Mouse (Mus musculus) heart, embryonic 15.5 days (tissue): Measurements from ENCODE around the gene Jun. TPM values are rescaled to one million over a fixed set of nuclear protein-coding genes. Genes with fewer than 3 reads are reported as not detected.

ENCODE experiments used
- ATAC-seq: fragments of 200-750 bp; cut with Nextera tagmentation; replicated peaks from 2 replicates; pipeline ENCODE4 v1.8.0; 2017; ENCODE audit warnings: low read depth, moderate TSS enrichment; ENCODE audit not compliant: insufficient number of reproducible peaks, insufficient read depth, low FRiP score
- H3K27ac ChIP-seq: fragments of 300-500 bp; sonication (generic); 2 replicates; pipeline ENCODE4 v1.5.1; 2015; ENCODE audit warnings: mild to moderate bottlenecking, inconsistent platforms
- H3K27me3 ChIP-seq: fragments of 300-500 bp; sonication (generic); 2 replicates; pipeline ENCODE4 v1.6.1; 2015; ENCODE audit warnings: inconsistent platforms
- H3K36me3 ChIP-seq: fragments of 300-500 bp; sonication (generic); 2 replicates; pipeline ENCODE4 v1.6.1; 2015; ENCODE audit warnings: mild to moderate bottlenecking, inconsistent platforms
- H3K4me1 ChIP-seq: fragments of 300-500 bp; sonication (generic); replicated peaks from 2 replicates; pipeline ENCODE4 v1.6.1; 2015; ENCODE audit warnings: inconsistent platforms
- H3K4me2 ChIP-seq: fragments of 300-500 bp; sonication (generic); 2 replicates; pipeline ENCODE4 v1.6.1; 2015; ENCODE audit warnings: inconsistent platforms, mild to moderate bottlenecking, moderate library complexity
- H3K4me3 ChIP-seq: fragments of 300-500 bp; sonication (generic); 2 replicates; pipeline ENCODE4 v1.5.1; 2015; ENCODE audit warnings: mild to moderate bottlenecking, inconsistent platforms
- H3K9ac ChIP-seq: fragments of 300-500 bp; sonication (generic); 2 replicates; pipeline ENCODE4 v1.6.1; 2015; ENCODE audit warnings: mild to moderate bottlenecking, inconsistent platforms
- H3K9me3 ChIP-seq: fragments of 300-500 bp; sonication (generic); replicated peaks from 2 replicates; pipeline ENCODE4 v1.6.1; 2016; ENCODE audit warnings: inconsistent platforms
- WGBS: fragments of 180-500 bp; shearing (Covaris S2); methylation state at CpG from one replicate; pipeline ENCODE4 v1.1.7; 2015; ENCODE audit warnings: mixed read lengths; 5-methylcytosine and 5-hydroxymethylcytosine counted together
- polyA plus RNA-seq: library from polyadenylated mRNA; unstranded; fragments of >200 nt; fragmentation: Nextera tagmentation; extraction: Ambion mirVana; gene quantifications from 2 replicates; pipeline ENCODE4 v1.2.1, GENCODE M21; 2015

Gene Jun
- polyA plus RNA-seq, 1 experiment from 2014 or later, result 70.7 TPM

GRCm38 (mm10) chr4:95073214-95073750 is 21.3 kb upstream of the Jun start:
- no peak overlapping the region for H3K4me2 ChIP-seq
- H3K4me3 ChIP-seq, result no peak overlapping the region
- H3K27ac ChIP-seq, result no peak overlapping the region
- H3K27me3 ChIP-seq, result no peaks in the 10 kb centered on the region
- H3K9ac ChIP-seq, result no peak overlapping the region
- no peaks in the 10 kb centered on the region for H3K9me3 ChIP-seq
- ATAC-seq, result no peak
- H3K4me1 ChIP-seq, result no peaks in the 10 kb centered on the region
- 68% methylated on average over 10 of the region's 10 CpGs for WGBS
- H3K36me3 ChIP-seq, result no peaks in the 10 kb centered on the region

GRCm38 (mm10) chr4:95070407-95070806 is 18.4 kb upstream of the Jun start:
- Histone ChIP-seq H3K27me3 (no peaks in the 10 kb centered on the region), H3K27ac (no peak overlapping the region), H3K4me1 (no peaks in the 10 kb centered on the region), H3K4me2 (no peak overlapping the region), H3K9ac (no peak overlapping the region), H3K36me3 (no peaks in the 10 kb centered on the region), H3K9me3 (no peaks in the 10 kb centered on the region), H3K4me3 (no peak overlapping the region)
- no peak for ATAC-seq
- WGBS, result 65% methylated on average over 5 of the region's 5 CpGs

- H3K27me3 ChIP-seq, result no peaks in the 10 kb centered on the region
- H3K4me2 ChIP-seq, result no peak overlapping the region
- ATAC-seq, result no peak
- WGBS, result 75% methylated on average over 8 of the region's 8 CpGs
- H3K36me3 ChIP-seq, result no peaks in the 10 kb centered on the region
- H3K4me3 ChIP-seq, result no peak overlapping the region
- no peaks in the 10 kb centered on the region for H3K9me3 ChIP-seq
- no peak overlapping the region for H3K9ac ChIP-seq
- H3K4me1 ChIP-seq, result no peaks in the 10 kb centered on the region
- no peak overlapping the region for H3K27ac ChIP-seq
These were observed 16.3 kb upstream of the Jun start for GRCm38 (mm10) chr4:95068045-95068948.

- Histone ChIP-seq H3K9me3 (no peaks in the 10 kb centered on the region), H3K4me2 (no peak overlapping the region), H3K4me3 (no peak overlapping the region), H3K4me1 (0 out of 2 replicates have a peak, but pooled peaks cover 2% of the 10 kb centered on the region), H3K36me3 (no peaks in the 10 kb centered on the region), H3K27ac (no peak overlapping the region), H3K9ac (no peak overlapping the region), H3K27me3 (no peaks in the 10 kb centered on the region)
- 77% methylated on average over 2 of the region's 2 CpGs for WGBS
- ATAC-seq, result no peak
These were observed 11.7 kb upstream of the Jun start for GRCm38 (mm10) chr4:95063609-95064210.

GRCm38 (mm10) chr4:95062873-95063272 is 10.9 kb upstream of the Jun start:
- Histone ChIP-seq H3K4me3 (no peak overlapping the region), H3K4me1 (0 out of 2 replicates have a peak, but pooled peaks cover 2% of the 10 kb centered on the region), H3K27ac (no peak overlapping the region), H3K9me3 (no peaks in the 10 kb centered on the region), H3K36me3 (no peaks in the 10 kb centered on the region), H3K27me3 (no peaks in the 10 kb centered on the region), H3K4me2 (no peak overlapping the region), H3K9ac (no peak overlapping the region)
- 67% methylated on average over 9 of the region's 9 CpGs for WGBS
- no peak for ATAC-seq

GRCm38 (mm10) chr4:95057264-95057663 is 5.2 kb upstream of the Jun start:
- WGBS, result 58% methylated on average over 4 of the region's 4 CpGs
- H3K9me3 ChIP-seq, result no peaks in the 10 kb centered on the region
- H3K4me1 ChIP-seq, result 0 out of 2 replicates have a peak, but pooled peaks cover 7% of the 10 kb centered on the region

GRCm38 (mm10) chr4:95055276-95055675 is 3.3 kb upstream of the Jun start:
- 59% methylated on average over 1 of the region's 1 CpGs for WGBS

More at GRCm38 (mm10) chr4:95057264-95057663, 5.2 kb upstream of the Jun start:
- ATAC-seq, result no peak
- Histone ChIP-seq H3K27me3 (no peaks in the 10 kb centered on the region), H3K4me3 (no peak overlapping the region), H3K36me3 (no peaks in the 10 kb centered on the region), H3K9ac (no peak overlapping the region), H3K4me2 (no peak overlapping the region), H3K27ac (no peak overlapping the region)

GRCm38 (mm10) chr4:95054336-95054735 is 2.3 kb upstream of the Jun start:
- Histone ChIP-seq H3K4me3 (no peak overlapping the region), H3K27ac (peak overlapping the region; percentile 99), H3K9ac (no peak overlapping the region), H3K27me3 (no peaks in the 10 kb centered on the region), H3K36me3 (no peaks in the 10 kb centered on the region), H3K4me2 (peak overlapping the region; percentile 76), H3K9me3 (no peaks in the 10 kb centered on the region), H3K4me1 (0 out of 2 replicates have a peak, but pooled peaks cover 7% of the 10 kb centered on the region)
- ATAC-seq, result no peak
- 57% methylated on average over 4 of the region's 4 CpGs for WGBS

More at GRCm38 (mm10) chr4:95055276-95055675, 3.3 kb upstream of the Jun start:
- Histone ChIP-seq H3K9me3 (no peaks in the 10 kb centered on the region), H3K4me1 (0 out of 2 replicates have a peak, but pooled peaks cover 7% of the 10 kb centered on the region), H3K4me2 (no peak overlapping the region), H3K4me3 (no peak overlapping the region), H3K9ac (no peak overlapping the region), H3K36me3 (no peaks in the 10 kb centered on the region), H3K27ac (no peak overlapping the region), H3K27me3 (no peaks in the 10 kb centered on the region)
- no peak for ATAC-seq

GRCm38 (mm10) chr4:95053791-95054117 is 1.7 kb upstream of the Jun start:
- peaks cover 13% of the 10 kb centered on the region for H3K4me1 ChIP-seq
- H3K27me3 ChIP-seq, result no peaks in the 10 kb centered on the region
- peak overlapping the region; percentile 76 for H3K4me2 ChIP-seq
- ATAC-seq, result no peak
- no peaks in the 10 kb centered on the region for H3K9me3 ChIP-seq
- peak overlapping the region; percentile 76 for H3K9ac ChIP-seq
- WGBS, result 1% methylated on average over 6 of the region's 6 CpGs
- no peaks in the 10 kb centered on the region for H3K36me3 ChIP-seq
- peak overlapping the region; percentile 80 for H3K4me3 ChIP-seq
- H3K27ac ChIP-seq, result peak overlapping the region; percentile 99

- H3K27me3 ChIP-seq, result no peaks in the 10 kb centered on the region
- peak overlapping the region; percentile 76 for H3K9ac ChIP-seq
- H3K9me3 ChIP-seq, result no peaks in the 10 kb centered on the region
- H3K27ac ChIP-seq, result peak overlapping the region; percentile 99
- peak overlapping the region; percentile 80 for H3K4me3 ChIP-seq
- peak; percentile 43 for ATAC-seq
- peak overlapping the region; percentile 76 for H3K4me2 ChIP-seq
- H3K4me1 ChIP-seq, result peaks cover 18% of the 10 kb centered on the region
- H3K36me3 ChIP-seq, result no peaks in the 10 kb centered on the region
- under 1% methylated on average over 29 of the region's 29 CpGs for WGBS
These were observed 1.2 kb upstream of the Jun start for GRCm38 (mm10) chr4:95053041-95053790.

- peak overlapping the region; percentile 80 for H3K4me3 ChIP-seq
- no peak for ATAC-seq
- H3K27ac ChIP-seq, result peak overlapping the region; percentile 99
- peak overlapping the region; percentile 79 for H3K4me2 ChIP-seq
- H3K9ac ChIP-seq, result peak overlapping the region; percentile 82
- under 1% methylated on average over 54 of the region's 54 CpGs for WGBS
- no peaks in the 10 kb centered on the region for H3K9me3 ChIP-seq
- no peaks in the 10 kb centered on the region for H3K36me3 ChIP-seq
- peaks cover 19% of the 10 kb centered on the region for H3K4me1 ChIP-seq
- H3K27me3 ChIP-seq, result no peaks in the 10 kb centered on the region
These were observed 631 bp downstream of the Jun start for GRCm38 (mm10) chr4:95051311-95051871.
